Mouse (Mus musculus) CH12.LX (cell line): ENCODE data around the gene AL607142.1. TPM values are rescaled to one million over a fixed set of nuclear protein-coding genes. Genes with fewer than 3 reads are reported as not detected.

Source experiments
- DNase-seq: peaks from one replicate; pipeline ENCODE4 v3.0.0-alpha.2; 2013; ENCODE audit errors: extremely low read depth
- H3K27ac ChIP-seq: 2 replicates; pipeline ENCODE4 v1.5.1; 2012; ENCODE audit warnings: low read depth, mild to moderate bottlenecking, control low read depth, moderate library complexity; ENCODE audit not compliant: insufficient read depth
- H3K27me3 ChIP-seq: replicated peaks from 2 replicates; pipeline ENCODE3; 2012; ENCODE audit warnings: inconsistent platforms
- H3K36me3 ChIP-seq, 2 experiments: replicated peaks in 1 of 2; 2 replicates each; pipeline versions ENCODE3 to v1.6.1; 2012; ENCODE audit warnings: inconsistent platforms in 1 of 2, low read length in 1 of 2, mild to moderate bottlenecking in 1 of 2, mixed read lengths in 1 of 2, moderate library complexity in 1 of 2; ENCODE audit not compliant: control insufficient read depth in 1 of 2, insufficient read depth in 1 of 2
- H3K4me1 ChIP-seq, 2 experiments: 2 replicates each; pipeline ENCODE4 v1.6.1; 2012; ENCODE audit warnings: inconsistent platforms in 1 of 2, moderate library complexity in 1 of 2; ENCODE audit not compliant: insufficient read depth in 2 of 2, control insufficient read depth in 1 of 2
- H3K4me2 ChIP-seq: 2 replicates; pipeline ENCODE4 v1.6.1; 2012; ENCODE audit warnings: low read depth, mild to moderate bottlenecking, control low read depth; ENCODE audit not compliant: poor library complexity, insufficient read depth, severe bottlenecking
- H3K4me3 ChIP-seq, 3 experiments: fragments of 150-350 bp in 1 of 3; sonication (generic) in 1 of 3; replicated peaks in 1 of 3; 2 replicates each; pipeline versions ENCODE3 to v1.5.1; 2011 to 2012; ENCODE audit warnings: low read depth in 2 of 3, low read length in 2 of 3, mild to moderate bottlenecking in 2 of 3, moderate library complexity in 2 of 3, control low read depth in 1 of 3, improper control_type of control experiment in 1 of 3, inconsistent platforms in 1 of 3, mixed read lengths in 1 of 3; ENCODE audit not compliant: poor library complexity in 1 of 3
- H3K79me2 ChIP-seq: replicated peaks from 2 replicates; pipeline ENCODE4 v1.6.1; 2012; ENCODE audit warnings: mild to moderate bottlenecking, moderate library complexity; ENCODE audit not compliant: control insufficient read depth, poor library complexity, insufficient read depth, severe bottlenecking; ENCODE audit errors: extremely low read depth
- H3K9ac ChIP-seq: 2 replicates; pipeline ENCODE4 v1.6.1; 2012; ENCODE audit warnings: low read depth, mild to moderate bottlenecking, control low read depth, moderate library complexity; ENCODE audit not compliant: insufficient read depth
- H3K9me3 ChIP-seq: replicated peaks from 2 replicates; pipeline ENCODE3; 2012; ENCODE audit warnings: low read length, inconsistent platforms, mixed read lengths
- BHLHE40 ChIP-seq: IDR thresholded peaks from 2 replicates; pipeline ENCODE4 v1.6.1; 2011; ENCODE audit warnings: mild to moderate bottlenecking, low read depth, low read length, improper control_type of control experiment
- CHD1 ChIP-seq: IDR thresholded peaks from 2 replicates; pipeline ENCODE4 v1.6.1; 2012; ENCODE audit warnings: low read depth, low read length, improper control_type of control experiment, inconsistent platforms
- CHD2 ChIP-seq: IDR thresholded peaks from 2 replicates; pipeline ENCODE4 v1.6.1; 2011; ENCODE audit warnings: low read length, improper control_type of control experiment
- E2F4 ChIP-seq: IDR thresholded peaks from 2 replicates; pipeline ENCODE4 v1.6.1; 2011; ENCODE audit warnings: low read depth, low read length, improper control_type of control experiment; ENCODE audit not compliant: insufficient replicate concordance
- EP300 ChIP-seq: IDR thresholded peaks from 2 replicates; pipeline ENCODE4 v1.6.1; 2011; ENCODE audit warnings: low read length, improper control_type of control experiment
- GABPA ChIP-seq: IDR thresholded peaks from 2 replicates; pipeline ENCODE4 v1.6.1; 2012; ENCODE audit warnings: low read depth, low read length, improper control_type of control experiment, inconsistent platforms; ENCODE audit not compliant: insufficient replicate concordance
- HCFC1 ChIP-seq: IDR thresholded peaks from 2 replicates; pipeline ENCODE4 v1.6.1; 2012; ENCODE audit warnings: low read depth, mild to moderate bottlenecking, inconsistent platforms, low read length, improper control_type of control experiment
- MAFK ChIP-seq: IDR thresholded peaks from 2 replicates; pipeline ENCODE4 v1.6.1; 2011; ENCODE audit warnings: low read length, improper control_type of control experiment; ENCODE audit not compliant: insufficient replicate concordance
- MAX ChIP-seq: IDR thresholded peaks from 2 replicates; pipeline ENCODE4 v1.6.1; 2011; ENCODE audit warnings: low read length, improper control_type of control experiment
- MAZ ChIP-seq: IDR thresholded peaks from 2 replicates; pipeline ENCODE4 v1.6.1; 2012; ENCODE audit warnings: low read depth, mild to moderate bottlenecking, inconsistent platforms, low read length, improper control_type of control experiment, moderate library complexity
- MEF2A ChIP-seq: IDR thresholded peaks from 2 replicates; pipeline ENCODE4 v1.6.1; 2014; ENCODE audit warnings: low read depth, mild to moderate bottlenecking, inconsistent platforms, low read length, improper control_type of control experiment, borderline replicate concordance
- MXI1 ChIP-seq: IDR thresholded peaks from 2 replicates; pipeline ENCODE4 v1.6.1; 2011; ENCODE audit warnings: mild to moderate bottlenecking, low read depth, low read length, improper control_type of control experiment
- MYC ChIP-seq: IDR thresholded peaks from 2 replicates; pipeline ENCODE4 v1.6.1; 2011; ENCODE audit warnings: low read depth, mild to moderate bottlenecking, improper control_type of control experiment, low read length
- NELFE ChIP-seq: IDR thresholded peaks from 2 replicates; pipeline ENCODE4 v1.6.1; 2011; ENCODE audit warnings: low read depth, low read length, improper control_type of control experiment
- POLR2A ChIP-seq: IDR thresholded peaks from 2 replicates; pipeline ENCODE4 v1.6.1; 2011; ENCODE audit warnings: low read depth, mild to moderate bottlenecking, improper control_type of control experiment, low read length
- POLR2AphosphoS2 ChIP-seq: IDR thresholded peaks from 2 replicates; pipeline ENCODE4 v1.6.1; 2011; ENCODE audit warnings: low read depth, low read length, improper control_type of control experiment
- RCOR1 ChIP-seq: conservative IDR thresholded peaks from 2 replicates; pipeline ENCODE4 v1.6.1; 2012; ENCODE audit warnings: low read depth, mild to moderate bottlenecking, inconsistent platforms, low read length, improper control_type of control experiment
- SIN3A ChIP-seq: IDR thresholded peaks from 2 replicates; pipeline ENCODE4 v1.6.1; 2012; ENCODE audit warnings: low read length, improper control_type of control experiment, inconsistent platforms
- SMC3 ChIP-seq: IDR thresholded peaks from 2 replicates; pipeline ENCODE4 v1.6.1; 2011; ENCODE audit warnings: low read depth, low read length, improper control_type of control experiment
- TBP ChIP-seq: conservative IDR thresholded peaks from 2 replicates; pipeline ENCODE4 v1.6.1; 2011; ENCODE audit warnings: low read depth, low read length, improper control_type of control experiment
- TCF12 ChIP-seq: IDR thresholded peaks from 2 replicates; pipeline ENCODE4 v1.6.1; 2014; ENCODE audit warnings: low read depth, mild to moderate bottlenecking, inconsistent platforms, low read length, improper control_type of control experiment
- UBTF ChIP-seq: IDR thresholded peaks from 2 replicates; pipeline ENCODE4 v1.6.1; 2012; ENCODE audit warnings: low read depth, mild to moderate bottlenecking, inconsistent platforms, low read length, improper control_type of control experiment, moderate library complexity
- ZC3H11A ChIP-seq: IDR thresholded peaks from 2 replicates; pipeline ENCODE4 v1.6.1; 2012; ENCODE audit warnings: low read depth, mild to moderate bottlenecking, inconsistent platforms, low read length, improper control_type of control experiment
- ZMIZ1 ChIP-seq: IDR thresholded peaks from 2 replicates; pipeline ENCODE4 v1.6.1; 2012; ENCODE audit warnings: low read depth, mild to moderate bottlenecking, inconsistent platforms, low read length, improper control_type of control experiment
- ZNF384 ChIP-seq: IDR thresholded peaks from 2 replicates; pipeline ENCODE4 v1.6.1; 2012; ENCODE audit warnings: low read depth, low read length, improper control_type of control experiment, inconsistent platforms
- dilution Hi-C: fragments of 300-500 bp; cut with MboI; formaldehyde crosslinking; loops from 2 replicates; pipeline ENCODE4 v1.14.3; 2020; ENCODE audit warnings: low sequenced_read_pairs; ENCODE audit not compliant: extremely low pct_unique_long_range_greater_than_20kb, extremely low pct_ligation_motif_present
- in situ Hi-C: fragments of 300-500 bp; cut with MboI; formaldehyde crosslinking; loops from 3 replicates; pipeline ENCODE4 v1.14.3; 2019; ENCODE audit warnings: low sequenced_read_pairs, low pct_ligation_motif_present, low pct_unique_long_range_greater_than_20kb, mixed read lengths
- polyA plus RNA-seq: library from polyadenylated mRNA; unstranded; fragments of >175 nt; gene quantifications from 2 replicates; pipeline ENCODE4 v1.2.1, GENCODE M21; 2012; ENCODE audit warnings: low read depth; ENCODE audit not compliant: insufficient read length
- total RNA-seq, 2 experiments: library from RNA; depleted of rRNA; stranded (reverse); fragments of 300-350 nt in 1 of 2; fragments of >200 nt in 1 of 2; gene quantifications; 2 replicates each; pipeline ENCODE4 v1.2.3; 2012 to 2014

AL607142.1 gene
- total and polyA plus RNA-seq, 3 experiments = 22.0 TPM; not detected in 2

GRCm38 (mm10) chr4:120056451-120056850 is 8.3 kb upstream of the AL607142.1 start:
- in situ Hi-C loops = no loop called here
- TF ChIP-seq MAFK (no peak), CHD2 (no peak), EP300 (no peak), ZC3H11A (no peak), POLR2A (0 out of 2 replicates have a peak, but pooled peaks have one; percentile 10), TBP (no peak), ZNF384 (no peak), HCFC1 (no peak), MYC (no peak), E2F4 (no peak), CHD1 (peak; percentile 75; the same call in 1 of the 2 replicates), BHLHE40 (no peak), GABPA (no peak), MEF2A (no peak), NELFE (no peak), UBTF (no peak), ZMIZ1 (0 out of 2 replicates have a peak, but pooled peaks have one; percentile 26), POLR2AphosphoS2 (peak; percentile 40; the same call in 1 of the 2 replicates), SMC3 (no peak), MAX (no peak), TCF12 (no peak), RCOR1 (no peak), SIN3A (0 out of 2 replicates have a peak, but pooled peaks have one; percentile 30), MAZ (no peak), MXI1 (no peak)
- no peaks in the 10 kb centered on the region for H3K27me3 ChIP-seq
- peaks cover 38 to 92% of the 10 kb centered on the region in 2 experiments for H3K4me1 ChIP-seq
- H3K4me2 ChIP-seq = peak overlapping the region; percentile 68
- dilution Hi-C loops = no loop called here
- H3K9me3 ChIP-seq = no peaks in the 10 kb centered on the region
- peak overlapping the region; percentile 40 for H3K27ac ChIP-seq
- no peak for DNase-seq
- peak overlapping the region; percentile 69 for H3K9ac ChIP-seq
- peaks cover 37% of the 10 kb centered on the region for H3K79me2 ChIP-seq
- H3K4me3 ChIP-seq = peak overlapping the region; percentile 46 to 61 (median 55)
- H3K36me3 ChIP-seq = peaks cover 0 to 39% of the 10 kb centered on the region in 2 experiments
